9 mouse cellular contexts compared by ENCODE assay signal in genomic region chr16:60435283-60435682, GRCm38 (mm10).
A peak's percentile ranks its signal among the peaks of the same experiment; 100 is the strongest.
DNase-seq lines count a peak whose midpoint lies in the region; ATAC-seq and TF ChIP-seq lines count a peak whose summit lies in the region.
"Had no signal": no experiment of that assay in that cellular context is flagged by ENCODE, and none has a peak within 500 bp of the region (broad histone marks: within the 10 kb centered on the region; RNA-seq: fewer than 3 reads in every experiment).

No protein-coding gene starts in this region.

- DNase-seq in CD4-positive, CD25-positive, alpha-beta regulatory T cell, adult 2 months (ENCODE audit: low read depth, low spot score): peak; percentile 1
- DNase-seq in left cerebral cortex, postnatal 4 days: peak; percentile 14
- DNase-seq in left cerebral cortex, postnatal 25 days (ENCODE audit: low spot score in 2 of 2): no peak
- DNase-seq in adrenal gland, postnatal 14 days: peak; percentile 56
- no peak for DNase-seq in heart, postnatal 0 days (ENCODE audit: low spot score)
- DNase-seq in stomach, postnatal 0 days (ENCODE audit: low spot score): peak; percentile 32
- DNase-seq in lung, postnatal 25 days (ENCODE audit: low spot score): no peak

- peak; percentile 20; the same call in 1 of the 2 replicates for TF ChIP-seq CTCF in heart, postnatal 0 days (IDR thresholded peaks at IDR 0.05; ENCODE audit: low read depth)
- peak; percentile 62 for TF ChIP-seq CTCF in stomach, postnatal 0 days (IDR thresholded peaks at IDR 0.05; ENCODE audit: low read depth)

- H3K36me3 ChIP-seq in heart, postnatal 0 days (replicated peaks; ENCODE audit: control insufficient read depth, insufficient read depth, low read length): no peaks in the 10 kb centered on the region
- H3K36me3 ChIP-seq in stomach, postnatal 0 days (ENCODE audit: control insufficient read depth, insufficient read depth, low read length): no peaks in the 10 kb centered on the region
- H3K36me3 ChIP-seq: limb, embryonic 13.5 days had no signal

- H3K4me3 ChIP-seq in heart, postnatal 0 days (ENCODE audit: low read depth, low read length): no peak overlapping the region
- H3K4me3 ChIP-seq in stomach, postnatal 0 days (ENCODE audit: low read depth, low read length): no peak overlapping the region
- H3K4me3 ChIP-seq: limb, embryonic 13.5 days had no signal

- H3K4me1 ChIP-seq in heart, postnatal 0 days (ENCODE audit: control insufficient read depth, insufficient read depth): no peaks in the 10 kb centered on the region
- H3K4me1 ChIP-seq in stomach, postnatal 0 days (replicated peaks; ENCODE audit: control insufficient read depth, insufficient read depth): no peaks in the 10 kb centered on the region
- H3K4me1 ChIP-seq: limb, embryonic 13.5 days had no signal

- 50% methylated on average over 1 of the region's 1 CpGs for WGBS in heart, postnatal 0 days
- 74% methylated on average over 1 of the region's 1 CpGs for WGBS in stomach, postnatal 0 days

- H3K4me2 ChIP-seq in heart, postnatal 0 days (ENCODE audit: low read depth, low read length): no peak overlapping the region
- H3K4me2 ChIP-seq in stomach, postnatal 0 days (replicated peaks; ENCODE audit: low read depth): no peak overlapping the region
- H3K4me2 ChIP-seq: limb, embryonic 13.5 days had no signal

- TF ChIP-seq EP300 in heart, postnatal 0 days (IDR thresholded peaks at IDR 0.05; ENCODE audit: low read depth): no peak
- TF ChIP-seq EP300 in stomach, postnatal 0 days (optimal IDR thresholded peaks at IDR 0.05): no peak

- no peak overlapping the region for H3K9ac ChIP-seq in heart, postnatal 0 days (replicated peaks; ENCODE audit: low read depth, low read length)
- no peak overlapping the region for H3K9ac ChIP-seq in stomach, postnatal 0 days (ENCODE audit: low read length)
- H3K9ac ChIP-seq: limb, embryonic 13.5 days had no signal

- no peak for ATAC-seq in CD4-positive, CD25-positive, alpha-beta regulatory T cell, adult 4 months
- no peak for ATAC-seq in heart, postnatal 0 days (ENCODE audit: insufficient read depth, low read depth)
- no peak for ATAC-seq in stomach, postnatal 0 days (ENCODE audit: low FRiP score, low TSS enrichment)

- no peaks in the 10 kb centered on the region for H3K27me3 ChIP-seq in heart, postnatal 0 days (ENCODE audit: control insufficient read depth, insufficient read depth, low read length)
- H3K27me3 ChIP-seq in stomach, postnatal 0 days (ENCODE audit: control insufficient read depth, insufficient read depth, low read length): no peaks in the 10 kb centered on the region
- H3K27me3 ChIP-seq: limb, embryonic 13.5 days had no signal

- no peaks in the 10 kb centered on the region for H3K9me3 ChIP-seq in heart, postnatal 0 days (replicated peaks; ENCODE audit: control insufficient read depth, low read length)
- no peaks in the 10 kb centered on the region for H3K9me3 ChIP-seq in stomach, postnatal 0 days (ENCODE audit: control insufficient read depth, low read length)
- H3K9me3 ChIP-seq: limb, embryonic 13.5 days had no signal

- H3K27ac ChIP-seq in heart, postnatal 0 days (ENCODE audit: low read depth): no peak overlapping the region
- H3K27ac ChIP-seq in stomach, postnatal 0 days (replicated peaks): no peak overlapping the region
- H3K27ac ChIP-seq: limb, embryonic 13.5 days had no signal

- intact Hi-C loops in left cerebral cortex, postnatal 4 days (cut with DNase I): no loop called here
- intact Hi-C loops in left cerebral cortex, postnatal 25 days (cut with DNase I): no loop called here

Comparison
In these comparisons a context has a peak if more than half of its experiments do, and no peak if none do; other contexts are left out.
1. DNase-seq: peak in CD4-positive, CD25-positive, alpha-beta regulatory T cell, adult 2 months (single experiment), left cerebral cortex, postnatal 4 days (single experiment), adrenal gland, postnatal 14 days (single experiment) and stomach, postnatal 0 days (single experiment); none in left cerebral cortex, postnatal 25 days (0 of 2), heart, postnatal 0 days (single experiment) and lung, postnatal 25 days (single experiment).